Mouse (Mus musculus): ENCODE data around the gene Itgb7. TPM values are rescaled to one million over a fixed set of nuclear protein-coding genes. Genes with fewer than 3 reads are reported as not detected.
"Not testable (repeated sequence)": the region's sequence is repeated elsewhere in the genome, so short reads cannot be mapped to it uniquely, and the experiment has no call there.

Itgb7 gene
- total and polyA plus RNA-seq, 3 experiments: 2.0 to 4.7 (median 2.4) TPM

DNA sequence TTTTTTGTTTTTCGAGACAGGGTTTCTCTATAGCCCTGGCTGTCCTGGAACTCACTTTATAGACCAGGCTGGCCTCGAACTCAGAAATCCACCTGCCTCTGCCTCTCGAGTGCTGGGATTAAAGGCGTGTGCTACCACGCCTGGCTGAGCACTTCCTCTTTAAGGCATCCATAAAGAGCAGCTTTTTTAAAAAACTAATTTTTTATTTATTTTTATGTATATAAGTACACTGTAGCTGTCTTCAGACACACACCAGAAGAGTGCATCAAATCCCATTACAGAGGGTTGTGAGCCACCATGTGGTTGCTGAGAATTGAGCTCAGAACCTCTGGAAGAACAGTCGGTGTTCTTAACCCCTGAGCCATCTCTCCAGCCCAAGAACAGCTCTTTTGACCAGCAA is 6.1 kb downstream of the Itgb7 start:
- not testable (repeated sequence) for DNase-seq

DNA sequence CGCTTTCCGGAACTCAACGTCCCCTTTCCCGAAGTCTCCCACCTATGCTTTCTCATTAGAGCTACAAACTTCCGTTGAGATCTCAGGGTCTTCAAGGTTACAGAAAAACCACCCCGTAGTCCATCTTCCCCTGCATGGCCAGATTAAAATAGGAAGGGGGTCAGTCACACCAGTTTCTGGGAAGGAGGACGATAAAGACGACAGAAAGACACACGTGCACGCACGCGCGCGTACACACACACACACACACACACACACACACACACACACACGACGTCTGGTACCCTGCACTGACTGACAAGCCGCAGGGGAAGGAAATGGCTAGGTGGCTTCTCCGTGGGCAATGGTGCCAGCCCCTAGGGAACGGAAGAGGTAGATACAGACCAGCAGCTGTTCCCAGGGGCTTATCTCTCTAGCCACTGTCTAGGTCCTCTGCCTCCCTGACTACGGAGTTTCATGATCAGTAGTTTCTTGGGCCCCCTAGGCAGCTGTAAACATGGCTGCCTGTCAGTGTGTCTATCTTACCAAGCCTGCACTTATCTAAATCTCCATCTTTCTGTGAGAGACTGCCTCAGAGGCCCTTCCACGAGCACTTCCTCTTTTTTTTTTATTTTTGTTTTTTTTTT is 6.6 kb downstream of the Itgb7 start:
- DNase-seq: no peak

- peak; percentile 87 for DNase-seq
Observed at GRCm38 (mm10) chr15:102224186-102224991, 7.4 kb downstream of the Itgb7 start.

- DNase-seq: no peak
Observed at GRCm38 (mm10) chr15:102222386-102222785, 9.4 kb downstream of the Itgb7 start.

- DNase-seq: no peak
Observed at GRCm38 (mm10) chr15:102217325-102217724, 14.4 kb downstream of the Itgb7 start.

GRCm38 (mm10) chr15:102216459-102217228 is 15.1 kb downstream of the Itgb7 start:
- DNase-seq: no peak

DNA sequence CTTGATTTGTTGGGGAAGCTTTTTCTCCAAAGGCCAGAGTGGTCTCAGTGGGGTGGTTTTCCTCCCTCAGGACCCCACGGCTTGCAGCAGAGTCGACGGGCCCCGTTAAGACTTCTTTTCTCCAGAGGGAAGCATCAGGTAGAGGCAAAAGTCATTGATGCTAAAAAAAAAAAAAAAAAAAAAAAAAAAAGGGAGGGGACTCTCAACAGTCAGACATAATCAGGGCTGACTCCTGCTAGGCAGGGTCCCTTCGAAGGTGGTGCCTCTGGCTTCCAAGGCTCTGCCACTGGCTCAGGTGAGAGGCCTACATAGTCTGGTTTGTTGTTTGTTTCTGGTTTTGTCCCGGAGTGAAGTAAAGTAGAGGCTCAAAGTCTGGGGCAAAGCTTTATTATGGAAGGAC is 16.1 kb downstream of the Itgb7 start:
- DNase-seq: no peak

GRCm38 (mm10) chr15:102214132-102214531 is 17.6 kb downstream of the Itgb7 start:
- no peak for DNase-seq

DNA sequence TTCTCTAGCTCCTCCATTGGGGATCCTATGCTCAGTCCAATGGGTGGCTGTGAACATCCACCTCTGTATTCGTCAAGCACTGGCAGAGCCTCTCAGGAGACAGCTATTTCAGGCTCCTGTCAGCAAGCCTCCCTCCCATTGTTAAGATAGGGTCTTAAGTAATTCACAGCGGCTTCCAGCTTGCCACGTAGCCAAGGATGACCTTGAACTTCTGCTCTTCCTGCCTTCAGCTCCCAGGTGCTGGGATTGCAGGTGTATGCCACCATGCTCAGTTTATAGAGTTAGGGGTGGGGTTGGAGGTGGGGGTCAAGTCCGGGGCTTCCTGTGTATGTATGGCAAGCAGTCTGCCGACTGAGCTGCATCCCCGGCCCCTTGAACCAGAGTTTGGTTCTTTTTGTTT is 19.8 kb downstream of the Itgb7 start:
- DNase-seq: no peak

- DNase-seq: no peak
Observed at GRCm38 (mm10) chr15:102210816-102211215, 20.9 kb downstream of the Itgb7 start.

GRCm38 (mm10) chr15:102209114-102209513 is 22.6 kb downstream of the Itgb7 start:
- no peak for DNase-seq

GRCm38 (mm10) chr15:102208092-102208561 is 23.6 kb downstream of the Itgb7 start:
- no peak for DNase-seq

DNA sequence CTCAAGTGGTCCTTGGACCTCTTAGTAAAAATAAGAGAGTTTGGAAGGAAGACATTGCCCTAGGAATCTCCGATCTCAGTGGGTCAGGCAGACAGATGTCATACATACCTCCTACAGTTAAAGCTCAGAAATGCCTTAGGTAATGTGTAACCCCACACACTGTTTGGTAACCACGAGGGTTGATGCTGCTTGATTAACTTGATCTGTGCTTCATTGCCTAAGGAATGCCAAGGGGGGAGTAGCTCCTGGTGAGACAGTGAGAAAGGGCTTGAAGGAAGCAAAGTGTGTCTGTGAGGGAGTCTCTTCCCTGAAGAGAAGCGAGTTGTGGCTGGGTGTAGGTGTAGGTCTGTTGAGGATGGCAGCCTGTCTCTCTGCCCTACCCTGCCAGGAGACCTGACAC is 24.4 kb downstream of the Itgb7 start:
- DNase-seq: no peak

DNA sequence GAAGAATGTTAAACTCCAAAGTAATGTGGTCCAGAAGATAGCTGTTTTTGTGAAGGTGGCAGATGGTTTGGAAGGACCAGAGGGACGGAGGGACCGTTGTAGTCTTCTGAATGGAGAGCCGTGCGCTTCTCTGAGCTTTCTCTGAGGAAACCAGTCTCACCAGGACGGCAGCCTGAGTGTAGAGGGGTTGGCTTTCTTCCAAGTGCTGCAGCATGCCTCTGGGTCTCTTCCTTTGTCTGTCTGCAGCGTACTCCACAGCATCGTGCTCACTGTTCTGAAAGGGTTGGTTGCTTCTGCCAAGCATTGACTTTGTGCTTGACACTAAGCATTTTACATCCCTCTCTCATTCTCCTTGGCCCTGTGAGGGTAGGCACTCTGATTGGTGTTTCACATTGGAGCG is 26.0 kb downstream of the Itgb7 start:
- no peak for DNase-seq

DNA sequence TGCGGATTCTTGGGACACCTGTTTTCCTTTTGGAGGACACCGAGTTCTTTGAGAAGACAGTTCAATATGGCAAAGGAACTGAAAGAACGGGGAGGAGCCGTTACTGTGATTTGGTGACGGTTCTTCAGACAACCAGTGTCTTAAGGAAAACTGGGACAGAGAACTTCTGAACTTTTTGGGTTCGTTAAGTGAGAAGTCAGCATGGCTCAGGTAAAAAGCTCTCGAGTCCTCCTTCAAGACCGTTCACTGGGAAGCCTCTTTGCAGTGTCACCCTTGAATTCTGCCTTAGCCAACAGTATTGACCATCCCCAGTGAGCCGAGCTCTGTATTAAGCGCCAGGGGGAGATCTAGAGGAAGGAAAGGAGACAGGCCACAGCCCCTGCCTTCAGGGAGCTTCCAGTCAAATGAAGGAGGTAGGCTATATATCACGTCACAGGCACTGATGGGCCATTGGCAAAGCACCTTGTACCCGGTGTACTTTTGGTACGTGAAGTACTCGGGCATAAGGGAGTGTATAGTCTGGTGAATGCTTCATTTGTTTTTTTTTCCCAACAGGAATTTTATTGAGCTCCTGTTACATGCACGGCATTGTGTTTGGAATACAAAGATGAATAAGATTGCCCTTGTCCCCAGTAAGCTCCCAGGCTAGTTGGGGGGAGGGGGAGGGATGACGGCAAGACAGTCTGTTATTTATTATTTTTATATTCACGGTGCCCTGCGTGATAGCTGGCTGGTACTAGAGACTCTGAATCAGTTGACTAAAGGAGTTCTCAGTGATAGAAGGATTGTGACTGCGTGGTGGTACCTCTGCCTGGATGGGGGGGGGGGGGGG is 26.9 kb downstream of the Itgb7 start, which contains the start of gene Csad:
Gene Csad, minus strand, starts transcription at position 51 of the 832 bp plus-strand sequence.
- peak; percentile 57 for DNase-seq

DNA sequence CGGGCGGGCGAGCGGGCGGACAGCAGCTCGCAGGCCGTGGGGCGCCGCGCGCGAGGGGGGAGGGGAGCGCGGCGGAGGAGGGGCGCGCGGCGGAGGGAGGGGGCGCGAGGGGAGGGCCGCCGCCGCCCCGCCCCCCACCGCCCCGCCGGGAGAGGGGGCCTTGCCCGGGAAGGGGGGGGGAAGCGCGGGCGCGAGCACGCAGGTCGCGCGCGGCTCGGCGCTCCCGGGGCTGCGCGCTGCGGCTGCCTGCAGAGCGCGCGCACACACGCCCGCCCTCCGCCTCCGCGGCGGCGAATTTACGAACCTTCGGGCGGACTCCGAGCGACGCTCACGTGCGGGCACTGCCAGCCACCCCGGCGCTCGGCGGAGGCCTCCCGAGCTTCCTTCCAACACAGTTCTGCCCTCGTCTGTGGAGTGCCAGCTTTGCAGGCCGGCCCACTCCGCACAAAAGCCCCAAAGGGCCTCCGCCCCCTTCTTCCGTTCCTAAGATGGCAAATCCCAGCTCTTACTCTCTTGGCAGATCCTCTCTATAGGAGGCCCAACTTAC is 27.8 kb downstream of the Itgb7 start:
- DNase-seq: peak; percentile 85

- peak; percentile 99 for DNase-seq
Observed at GRCm38 (mm10) chr15:102202971-102203834, 28.5 kb downstream of the Itgb7 start, which contains the start of gene Zfp740. TSS of gene Zfp740 (plus strand) at chr15:102203249.

DNA sequence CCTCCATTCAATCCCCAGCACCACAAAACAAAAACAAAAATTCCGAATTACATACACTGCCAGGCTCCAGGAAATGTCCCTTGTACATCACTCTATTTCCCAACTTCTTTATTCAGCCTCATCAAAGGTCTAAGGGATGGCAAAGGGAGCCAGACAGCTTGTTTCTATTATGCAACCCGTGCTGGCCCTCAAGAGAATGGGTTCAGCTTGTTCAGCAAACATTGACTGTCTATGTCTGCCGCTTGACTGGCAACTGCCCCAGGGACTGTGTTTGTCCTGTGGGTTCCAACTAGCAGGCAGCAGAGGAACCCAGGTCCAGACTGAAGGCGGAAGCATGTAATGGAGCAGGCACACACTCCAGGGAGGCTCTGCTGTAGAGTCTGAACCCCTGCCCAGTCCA is 32.9 kb downstream of the Itgb7 start:
- peak; percentile 53 for DNase-seq

DNA sequence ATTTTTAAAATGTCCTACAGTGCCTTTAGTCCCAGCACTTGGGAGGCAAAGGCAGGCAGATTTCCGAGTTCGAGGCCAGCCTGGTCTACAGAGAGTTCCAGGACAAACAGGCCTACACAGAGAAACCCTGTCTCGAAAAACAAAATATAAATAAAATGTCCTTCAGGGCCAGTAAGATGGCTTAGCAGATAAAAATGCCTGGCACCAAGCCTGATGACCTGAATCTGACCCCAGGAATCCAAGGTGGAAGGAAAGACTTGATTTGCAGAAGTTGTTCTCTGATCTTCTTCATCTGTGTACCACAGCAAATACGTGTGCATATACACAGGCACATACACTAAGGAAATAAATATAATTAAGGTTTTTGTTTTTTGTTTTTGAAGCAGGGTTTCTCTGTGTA is 36.4 kb downstream of the Itgb7 start:
- no peak for DNase-seq

GRCm38 (mm10) chr15:102194439-102194838 is 37.3 kb downstream of the Itgb7 start:
- DNase-seq: no peak
